In the genomic region with DNA sequence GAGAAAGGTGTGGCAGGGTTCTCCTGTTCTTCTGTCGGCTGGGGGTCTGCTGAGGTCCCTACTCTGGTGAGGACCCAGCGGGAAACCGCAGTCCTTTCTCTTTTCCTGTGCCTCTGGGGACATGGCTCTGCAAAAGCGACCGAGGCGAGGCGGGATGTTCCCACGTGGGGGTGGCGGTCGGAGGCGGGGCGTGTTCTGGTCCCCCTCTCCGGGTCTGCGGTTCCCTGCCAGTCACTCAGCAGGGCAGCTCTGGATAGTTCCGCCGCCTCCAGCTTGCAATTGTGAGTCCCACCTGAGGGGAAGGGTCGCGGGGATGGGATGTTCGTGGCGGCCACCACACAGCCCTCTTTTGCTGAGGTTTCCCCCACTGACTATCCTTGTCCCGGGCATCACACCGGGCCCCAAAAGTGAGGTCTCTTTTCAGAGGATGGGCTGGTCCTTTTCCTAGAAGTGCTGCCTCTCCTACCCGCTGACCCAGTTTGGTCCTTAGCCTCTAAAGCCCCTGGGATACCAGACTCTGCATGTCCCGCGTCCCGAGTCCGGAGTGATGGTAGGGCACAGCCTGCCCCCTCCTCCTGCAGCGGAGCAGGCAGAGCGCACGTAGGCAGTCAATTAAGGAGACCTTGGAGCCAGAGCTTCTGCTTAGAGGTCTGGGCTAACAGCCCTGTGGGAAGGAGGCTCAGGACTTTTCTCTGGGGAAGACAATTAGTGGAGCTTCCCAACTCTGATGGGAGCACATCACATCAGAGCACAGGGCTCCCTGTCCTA, we compare ENCODE assay signal across 9 mouse cellular contexts. TPM values are rescaled to one million over a fixed set of nuclear protein-coding genes. Genes with fewer than 3 reads are reported as not detected.
DNase-seq lines count a peak whose midpoint lies in the region; ATAC-seq and TF ChIP-seq lines count a peak whose summit lies in the region.
"Had no signal": no experiment of that assay in that cellular context is flagged by ENCODE, and none has a peak within 500 bp of the region (broad histone marks: within the 10 kb centered on the region; RNA-seq: fewer than 3 reads in every experiment).

A gene (plus strand): TSS at position 230 of the 768 bp plus-strand sequence.

- 10% methylated on average over 30 of the region's 30 CpGs for WGBS in thymus, adult 2 months
- 4% methylated on average over 30 of the region's 30 CpGs for WGBS in liver, embryonic 12.5 days (ENCODE audit: insufficient replicate concordance)
- 2% methylated on average over 30 of the region's 30 CpGs for WGBS in neural tube, embryonic 12.5 days

- DNase-seq in thymus, postnatal 14 days = peak; percentile 63
- DNase-seq in thymus, adult 2 months = no peak
- peak; percentile 53 to 54 for DNase-seq in heart, postnatal 14 days
- DNase-seq in left cerebral cortex, postnatal 14 days (ENCODE audit: low spot score in 2 of 2) = no peak
- DNase-seq in frontal cortex, postnatal 25 days (ENCODE audit: low spot score in 2 of 2) = no peak
- no peak for DNase-seq in left cerebral cortex, postnatal 25 days (ENCODE audit: low spot score in 2 of 2)

- H3K4me1 ChIP-seq in thymus, adult 2 months (replicated peaks; ENCODE audit: control insufficient read depth, insufficient read depth, low read length) = peaks cover 12% of the 10 kb centered on the region
- H3K4me1 ChIP-seq in liver, embryonic 12.5 days = peaks cover 17% of the 10 kb centered on the region
- H3K4me1 ChIP-seq in neural tube, embryonic 12.5 days = peaks cover 15% of the 10 kb centered on the region

- no peak for TF ChIP-seq CTCF in thymus, adult 2 months (IDR thresholded peaks at IDR 0.05; ENCODE audit: borderline replicate concordance, control insufficient read depth, extremely low read depth, insufficient read depth, low read length, poor library complexity)

- intact Hi-C loops in heart, postnatal 14 days (cut with DNase I) = loop anchor here (10.0 kb wide), 1 partner anchor 139 kb away; no protein-coding TSS in a partner anchor
- intact Hi-C loops in left cerebral cortex, postnatal 14 days (cut with DNase I) = no loop called here
- intact Hi-C loops in left cerebral cortex, postnatal 25 days (cut with DNase I) = no loop called here

- no peak within 1 kb of the TSS for H3K9ac ChIP-seq in liver, embryonic 12.5 days
- H3K9ac ChIP-seq in neural tube, embryonic 12.5 days = peak within 1 kb of the TSS; percentile 47

- ATAC-seq in liver, embryonic 12.5 days = no peak
- ATAC-seq in neural tube, embryonic 12.5 days (ENCODE audit: low FRiP score, low read depth) = no peak
- ATAC-seq: Patski had no signal

- no peaks in the 10 kb centered on the region for H3K9me3 ChIP-seq in liver, embryonic 12.5 days (replicated peaks)
- H3K9me3 ChIP-seq in neural tube, embryonic 12.5 days = no peaks in the 10 kb centered on the region

- no peak within 1 kb of the TSS for H3K4me3 ChIP-seq in thymus, adult 2 months (ENCODE audit: control insufficient read depth, insufficient read depth, low read length)
- H3K4me3 ChIP-seq in liver, embryonic 12.5 days = peak within 1 kb of the TSS; percentile 11; the same call in 1 of the 2 replicates
- H3K4me3 ChIP-seq in neural tube, embryonic 12.5 days = no peak within 1 kb of the TSS

- TF ChIP-seq POLR2A in thymus, adult 2 months (IDR thresholded peaks at IDR 0.05; ENCODE audit: control insufficient read depth, extremely low read depth, insufficient read depth, low read length, poor library complexity) = no peak

- peak within 1 kb of the TSS; percentile 57 for H3K4me2 ChIP-seq in liver, embryonic 12.5 days
- H3K4me2 ChIP-seq in neural tube, embryonic 12.5 days (replicated peaks) = peak within 1 kb of the TSS; percentile 57

- no peaks in the 10 kb centered on the region for H3K27me3 ChIP-seq in thymus, adult 2 months (ENCODE audit: control insufficient read depth, insufficient read depth, low read length)
- peaks cover 55% of the 10 kb centered on the region for H3K27me3 ChIP-seq in liver, embryonic 12.5 days (replicated peaks)
- no peaks in the 10 kb centered on the region; the same call in 1 of the 2 replicates for H3K27me3 ChIP-seq in neural tube, embryonic 12.5 days (replicated peaks)
- H3K27me3 ChIP-seq: Patski had no signal

- H3K36me3 ChIP-seq in thymus, adult 2 months (ENCODE audit: control insufficient read depth, insufficient read depth, low read length) = no peaks in the 10 kb centered on the region
- H3K36me3 ChIP-seq in liver, embryonic 12.5 days = no peaks in the 10 kb centered on the region
- H3K36me3 ChIP-seq in neural tube, embryonic 12.5 days = no peaks in the 10 kb centered on the region

- no peak within 1 kb of the TSS for H3K27ac ChIP-seq in thymus, adult 2 months (ENCODE audit: control insufficient read depth, insufficient read depth, low read length)
- H3K27ac ChIP-seq in liver, embryonic 12.5 days = no peak within 1 kb of the TSS
- H3K27ac ChIP-seq in neural tube, embryonic 12.5 days = no peak within 1 kb of the TSS

RNA-seq across cellular contexts. Expression of the gene that starts here (rescaled TPM):
- polyA plus RNA-seq in thymus, adult 2 months (2012; rRNA removed) = 1.6 and 1.9 TPM in 2 replicates
- total RNA-seq in heart, postnatal 14 days (2021) = 10 to 100 TPM; 17.8 to 19.1 TPM
- 2.5 and 3.4 TPM in 2 replicates for polyA plus RNA-seq in liver, embryonic 12.5 days (2016; fragmentation: Nextera tagmentation; extraction: Ambion mirVana)
- 3.7 and 4.4 TPM in 2 replicates for polyA plus RNA-seq in neural tube, embryonic 12.5 days (2016; fragmentation: Nextera tagmentation; extraction: Ambion mirVana)
- total RNA-seq in left cerebral cortex, postnatal 14 days (2021) = 1 to 10 TPM; 2.3 to 2.8 TPM
- total RNA-seq in left cerebral cortex, postnatal 25 days (2021) = 1 to 10 TPM; 1.8 to 2.6 TPM

Comparison
In these comparisons a context has a peak if more than half of its experiments do, and no peak if none do; other contexts are left out.
1. RNA of the gene that starts here (total RNA-seq): 17.8 to 19.1 TPM in heart, postnatal 14 days; 2.3 to 2.8 TPM in left cerebral cortex, postnatal 14 days and 1.8 to 2.6 TPM in left cerebral cortex, postnatal 25 days; every median in the first group is over 4 times any median in the second.
2. DNase-seq: peak in thymus, postnatal 14 days (single experiment) and heart, postnatal 14 days (2 of 2); none in thymus, adult 2 months (single experiment), left cerebral cortex, postnatal 14 days (0 of 2), frontal cortex, postnatal 25 days (0 of 2) and left cerebral cortex, postnatal 25 days (0 of 2).